Mouse (Mus musculus) myocyte (in vitro differentiated cells): ENCODE data around the gene Cdh18. TPM values are rescaled to one million over a fixed set of nuclear protein-coding genes. Genes with fewer than 3 reads are reported as not detected.

Experiments
- H3K27me3 ChIP-seq: one replicate; pipeline ENCODE4 v1.6.1; 2011; ENCODE audit not compliant: control insufficient read depth, insufficient read depth, insufficient read length
- H3K36me3 ChIP-seq: one replicate; pipeline ENCODE4 v1.6.1; 2011; ENCODE audit not compliant: control insufficient read depth, insufficient read depth
- H3K4me2 ChIP-seq: one replicate; pipeline ENCODE4 v1.6.1; 2011; ENCODE audit warnings: low read depth, control low read depth
- H3K4me3 ChIP-seq: one replicate; pipeline ENCODE4 v1.5.1; 2011; ENCODE audit warnings: mild to moderate bottlenecking, control low read depth, moderate library complexity
- H3K79me2 ChIP-seq: one replicate; pipeline ENCODE4 v1.6.1; 2011; ENCODE audit not compliant: control insufficient read depth, insufficient read depth
- H3ac ChIP-seq: one replicate; pipeline ENCODE4 v1.6.1; 2011; ENCODE audit not compliant: control insufficient read depth, insufficient read length
- CEBPB ChIP-seq: IDR thresholded peaks from 2 replicates; pipeline ENCODE4 v1.6.1; 2011; ENCODE audit warnings: mild to moderate bottlenecking, moderate library complexity; ENCODE audit not compliant: poor library complexity, insufficient read depth, severe bottlenecking
- E2F4 ChIP-seq: IDR thresholded peaks from one replicate; pipeline ENCODE4 v1.6.1; 2011; ENCODE audit warnings: mild to moderate bottlenecking, control low read depth, moderate library complexity; ENCODE audit not compliant: insufficient read depth
- MAX ChIP-seq: IDR thresholded peaks from one replicate; pipeline ENCODE4 v1.6.1; 2011; ENCODE audit warnings: low read depth, mild to moderate bottlenecking, control low read depth
- MYOD1 ChIP-seq, 3 experiments: IDR thresholded peaks; one replicate each; pipeline ENCODE4 v1.6.1; 2011; ENCODE audit warnings: control low read depth in 2 of 3, low read depth in 2 of 3, mild to moderate bottlenecking in 2 of 3, moderate library complexity in 1 of 3; ENCODE audit not compliant: insufficient read length in 2 of 3, control insufficient read depth in 1 of 3
- MYOG ChIP-seq, 3 experiments: IDR thresholded peaks; one replicate each; pipeline ENCODE4 v1.6.1; 2011; ENCODE audit warnings: control low read depth in 2 of 3, low read depth in 2 of 3, mild to moderate bottlenecking in 2 of 3; ENCODE audit not compliant: insufficient read length in 2 of 3, control insufficient read depth in 1 of 3, insufficient read depth in 1 of 3
- POLR2A ChIP-seq: IDR thresholded peaks from one replicate; pipeline ENCODE4 v1.6.1; 2011; ENCODE audit warnings: low read depth, mild to moderate bottlenecking, control low read depth, moderate library complexity; ENCODE audit not compliant: insufficient read length
- POLR2AphosphoS2 ChIP-seq: IDR thresholded peaks from one replicate; pipeline ENCODE4 v1.6.1; 2011; ENCODE audit warnings: low read depth, control low read depth; ENCODE audit not compliant: insufficient read length
- REST ChIP-seq: IDR thresholded peaks from one replicate; pipeline ENCODE4 v1.6.1; 2011; ENCODE audit warnings: mild to moderate bottlenecking, control low read depth, moderate library complexity; ENCODE audit not compliant: insufficient read depth, insufficient read length
- SRF ChIP-seq: IDR thresholded peaks from one replicate; pipeline ENCODE4 v1.6.1; 2011; ENCODE audit warnings: low read depth; ENCODE audit not compliant: control insufficient read depth, insufficient read length
- TCF12 ChIP-seq: IDR thresholded peaks from one replicate; pipeline ENCODE4 v1.6.1; 2011; ENCODE audit warnings: mild to moderate bottlenecking, control low read depth; ENCODE audit not compliant: poor library complexity, insufficient read depth, severe bottlenecking
- TCF3 ChIP-seq: IDR thresholded peaks from one replicate; pipeline ENCODE4 v1.6.1; 2011; ENCODE audit warnings: low read depth, control low read depth; ENCODE audit not compliant: insufficient read length
- USF1 ChIP-seq: IDR thresholded peaks from one replicate; pipeline ENCODE4 v1.6.1; 2011; ENCODE audit warnings: low read depth, mild to moderate bottlenecking, control low read depth, moderate library complexity
- polyA plus RNA-seq: library from polyadenylated mRNA; unstranded; fragments of >200 nt; fragmentation: generic; extraction: Trizol; gene quantifications from one replicate; pipeline ENCODE4 v1.2.1, GENCODE M21; 2012; ENCODE audit warnings: missing spikeins

The Cdh18 gene
- polyA plus RNA-seq, 1 experiment = 2.5 TPM

DNA sequence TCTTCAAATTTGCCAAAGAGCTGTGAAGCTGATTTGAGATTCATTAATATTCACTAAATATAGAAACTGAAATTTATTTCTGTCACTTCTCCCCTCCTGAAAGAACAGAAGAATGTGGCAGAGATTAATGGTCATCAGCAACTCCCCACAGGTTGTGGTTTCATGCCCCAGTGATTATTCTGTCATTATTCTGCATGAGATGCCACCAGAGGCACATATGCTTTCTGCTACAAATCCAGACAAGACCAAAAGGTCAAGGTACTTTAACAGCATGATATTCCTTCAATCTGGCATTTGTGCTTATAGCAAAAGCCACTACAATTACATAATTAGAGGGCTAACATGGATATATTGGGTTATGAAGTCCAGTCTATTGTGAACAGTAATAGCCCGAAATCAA lies 35.8 kb downstream of the Cdh18 start:
- H3K36me3 ChIP-seq = no peaks in the 10 kb centered on the region
- H3ac ChIP-seq = no peak overlapping the region
- no peaks in the 10 kb centered on the region for H3K79me2 ChIP-seq
- no peak overlapping the region for H3K4me2 ChIP-seq
- H3K27me3 ChIP-seq = no peaks in the 10 kb centered on the region
- no peak for TF ChIP-seq MAX
- no peak for TF ChIP-seq REST
- no peak for TF ChIP-seq POLR2A
- TF ChIP-seq E2F4 = no peak
- TF ChIP-seq TCF3 = no peak
- no peak for TF ChIP-seq MYOD1 (IDR thresholded peaks at IDR 0.05; ENCODE audit: control insufficient read depth in 1 of 3, insufficient read length in 2 of 3, low read depth in 2 of 3)
- no peak for TF ChIP-seq POLR2AphosphoS2
- no peak for TF ChIP-seq TCF12
- TF ChIP-seq USF1 = no peak
- no peak for TF ChIP-seq SRF
- no peak for TF ChIP-seq CEBPB
- no peak for TF ChIP-seq MYOG (IDR thresholded peaks at IDR 0.05; ENCODE audit: control insufficient read depth in 1 of 3, insufficient read depth in 1 of 3, insufficient read length in 2 of 3, low read depth in 2 of 3)
- no peak overlapping the region for H3K4me3 ChIP-seq

DNA sequence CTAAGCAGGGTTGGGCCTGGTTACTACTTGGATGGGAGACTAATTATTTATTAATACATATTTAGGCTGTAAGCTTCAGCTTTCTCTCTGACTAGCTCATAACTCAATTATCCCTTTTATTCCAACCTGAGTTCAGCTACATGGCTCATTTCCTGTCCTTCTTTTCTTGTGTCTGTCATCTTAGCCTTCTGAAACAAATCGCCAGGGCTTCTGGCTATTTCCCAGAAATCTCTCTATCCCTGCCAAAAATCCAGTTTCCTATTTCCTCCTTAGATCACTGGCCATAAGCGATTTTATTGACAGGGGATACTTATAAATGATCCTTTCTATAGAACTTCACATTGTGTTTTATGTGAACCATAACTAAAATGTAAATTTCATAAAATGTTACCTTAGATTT lies 167.6 kb downstream of the Cdh18 start:
- Histone ChIP-seq H3K4me2 (no peak overlapping the region), H3K4me3 (no peak overlapping the region), H3K79me2 (no peaks in the 10 kb centered on the region), H3K36me3 (no peaks in the 10 kb centered on the region), H3ac (no peak overlapping the region), H3K27me3 (no peaks in the 10 kb centered on the region)
- TF ChIP-seq MYOG (IDR thresholded peaks at IDR 0.05; ENCODE audit: control insufficient read depth in 1 of 3, insufficient read depth in 1 of 3, insufficient read length in 2 of 3, low read depth in 2 of 3) (no peak), E2F4 (no peak), MAX (no peak), TCF12 (no peak), REST (no peak), TCF3 (no peak), USF1 (no peak), POLR2AphosphoS2 (no peak)

DNA sequence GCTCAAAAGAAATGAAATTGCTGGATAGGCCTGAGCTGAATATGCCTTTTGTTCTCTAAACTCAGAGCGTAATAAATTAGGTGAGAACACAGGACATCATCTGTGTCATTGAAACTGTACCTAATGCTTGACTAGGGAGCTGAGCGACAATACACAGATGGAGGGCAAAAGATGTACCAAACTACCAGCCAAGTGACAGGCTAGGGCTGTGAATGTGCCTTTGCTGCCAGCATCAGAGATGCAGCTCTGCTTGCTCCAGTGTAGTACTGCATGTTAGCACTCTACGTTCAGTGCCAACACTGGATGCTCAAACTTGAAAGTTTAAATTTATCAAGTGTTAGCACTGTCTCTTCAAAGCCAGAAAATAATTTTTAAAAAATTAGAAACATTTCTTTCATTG lies 168.9 kb downstream of the Cdh18 start:
- no peaks in the 10 kb centered on the region for H3K79me2 ChIP-seq
- no peaks in the 10 kb centered on the region for H3K27me3 ChIP-seq
- no peak overlapping the region for H3ac ChIP-seq
- no peaks in the 10 kb centered on the region for H3K36me3 ChIP-seq
- H3K4me2 ChIP-seq = no peak overlapping the region
- no peak overlapping the region for H3K4me3 ChIP-seq
- TF ChIP-seq SRF = no peak
- TF ChIP-seq E2F4 = no peak
- no peak for TF ChIP-seq POLR2A
- TF ChIP-seq USF1 = no peak
- TF ChIP-seq TCF3 = no peak
- TF ChIP-seq TCF12 = no peak
- no peak for TF ChIP-seq POLR2AphosphoS2
- no peak for TF ChIP-seq REST
- no peak for TF ChIP-seq MYOD1 (IDR thresholded peaks at IDR 0.05; ENCODE audit: control insufficient read depth in 1 of 3, insufficient read length in 2 of 3, low read depth in 2 of 3)
- no peak for TF ChIP-seq MYOG (IDR thresholded peaks at IDR 0.05; ENCODE audit: control insufficient read depth in 1 of 3, insufficient read depth in 1 of 3, insufficient read length in 2 of 3, low read depth in 2 of 3)
- no peak for TF ChIP-seq MAX
- TF ChIP-seq CEBPB = no peak

DNA sequence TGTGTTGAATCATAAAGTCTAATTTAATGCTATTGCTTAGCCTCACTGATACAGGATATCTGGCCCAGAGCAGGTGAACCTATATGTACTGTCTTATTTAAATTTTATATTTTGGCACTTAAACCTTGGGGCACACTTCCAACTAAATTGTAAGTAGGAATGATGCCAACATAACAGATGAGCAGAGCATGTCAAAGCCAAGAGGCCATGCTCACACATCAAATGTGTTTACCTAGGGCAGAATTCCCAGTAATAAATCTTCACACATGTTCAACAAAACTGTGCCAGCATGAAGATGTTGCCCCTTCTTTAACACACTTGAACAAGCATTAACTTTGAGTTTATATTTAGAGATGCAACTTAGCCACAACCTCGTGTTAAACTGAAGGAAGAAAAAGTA lies 177.8 kb downstream of the Cdh18 start:
- H3K79me2 ChIP-seq = no peaks in the 10 kb centered on the region
- no peak overlapping the region for H3ac ChIP-seq
- no peak overlapping the region for H3K4me3 ChIP-seq
- H3K27me3 ChIP-seq = no peaks in the 10 kb centered on the region
- no peak for TF ChIP-seq REST
- H3K4me2 ChIP-seq = no peak overlapping the region
- no peaks in the 10 kb centered on the region for H3K36me3 ChIP-seq

DNA sequence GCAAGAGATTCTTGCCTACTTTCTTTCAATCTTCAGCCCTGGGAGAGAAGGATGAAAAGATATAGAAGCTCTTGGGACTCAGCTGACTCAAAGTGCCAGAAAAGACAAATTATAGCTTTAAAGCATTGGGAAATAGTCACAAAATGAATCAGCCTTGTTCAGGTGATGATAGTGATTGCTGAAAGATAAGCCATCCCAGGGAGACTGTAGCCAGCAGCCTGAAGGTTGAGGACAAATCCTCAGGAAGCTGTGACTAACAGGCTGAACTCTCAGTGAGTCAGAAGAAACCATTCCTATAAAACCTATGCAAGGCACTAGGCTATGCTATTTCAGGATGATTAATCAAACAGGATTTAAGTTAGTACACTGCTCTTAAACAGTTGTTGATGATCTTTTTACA lies 184.2 kb downstream of the Cdh18 start:
- Histone ChIP-seq H3K36me3 (no peaks in the 10 kb centered on the region), H3K4me3 (no peak overlapping the region), H3ac (no peak overlapping the region), H3K4me2 (peak overlapping the region; percentile 46), H3K27me3 (no peaks in the 10 kb centered on the region), H3K79me2 (no peaks in the 10 kb centered on the region)
- TF ChIP-seq POLR2A (no peak), MAX (no peak), MYOD1 (IDR thresholded peaks at IDR 0.05; ENCODE audit: control insufficient read depth in 1 of 3, insufficient read length in 2 of 3, low read depth in 2 of 3) (no peak), E2F4 (no peak), CEBPB (peak; percentile 89), REST (no peak), USF1 (no peak), MYOG (IDR thresholded peaks at IDR 0.05; ENCODE audit: control insufficient read depth in 1 of 3, insufficient read depth in 1 of 3, insufficient read length in 2 of 3, low read depth in 2 of 3) (no peak), TCF3 (no peak)
